Mouse (Mus musculus): ENCODE results near the gene Spag6. TPM values are rescaled to one million over a fixed set of nuclear protein-coding genes. Genes with fewer than 3 reads are reported as not detected.

Spag6 gene
- polyA plus RNA-seq, 1 experiment: not detected

- 73% methylated on average over 4 of the region's 4 CpGs for WGBS
- H3K4me3 ChIP-seq (replicated peaks; ENCODE audit: control insufficient read depth, low read depth, low read length): no peak overlapping the region
- TF ChIP-seq POLR2A (IDR thresholded peaks at IDR 0.05; ENCODE audit: borderline replicate concordance, control insufficient read depth, low read depth, low read length): no peak
- TF ChIP-seq CTCF (IDR thresholded peaks at IDR 0.05; ENCODE audit: control insufficient read depth, insufficient read depth, low read length): no peak
Observed at GRCm38 (mm10) chr2:18674193-18674902, 19.5 kb upstream of the Spag6 start.

GRCm38 (mm10) chr2:18675681-18676456 lies 18.0 kb upstream of the Spag6 start:
- TF ChIP-seq CTCF (IDR thresholded peaks at IDR 0.05; ENCODE audit: control insufficient read depth, insufficient read depth, low read length) (no peak), POLR2A (IDR thresholded peaks at IDR 0.05; ENCODE audit: borderline replicate concordance, control insufficient read depth, low read depth, low read length) (no peak)
- H3K27ac ChIP-seq (ENCODE audit: control insufficient read depth, insufficient read depth, low read depth, low read length, poor library complexity): peak overlapping the region; percentile 51; the same call in 1 of the 2 replicates
- no peaks in the 10 kb centered on the region; the same call in 1 of the 2 replicates for H3K4me1 ChIP-seq (ENCODE audit: control insufficient read depth, insufficient read depth, low read length)
- WGBS: 26% methylated on average over 42 of the region's 42 CpGs
- peak overlapping the region; percentile 56 for H3K4me3 ChIP-seq (replicated peaks; ENCODE audit: control insufficient read depth, low read depth, low read length)

More at GRCm38 (mm10) chr2:18674193-18674902, 19.5 kb upstream of the Spag6 start:
- Histone ChIP-seq H3K27ac (ENCODE audit: control insufficient read depth, insufficient read depth, low read depth, low read length, poor library complexity) (no peak overlapping the region), H3K4me1 (ENCODE audit: control insufficient read depth, insufficient read depth, low read length) (no peaks in the 10 kb centered on the region; the same call in 1 of the 2 replicates)

GRCm38 (mm10) chr2:18676457-18676935 lies 17.3 kb upstream of the Spag6 start:
- Histone ChIP-seq H3K4me1 (ENCODE audit: control insufficient read depth, insufficient read depth, low read length) (no peaks in the 10 kb centered on the region; the same call in 1 of the 2 replicates), H3K4me3 (replicated peaks; ENCODE audit: control insufficient read depth, low read depth, low read length) (peak overlapping the region; percentile 72), H3K27ac (ENCODE audit: control insufficient read depth, insufficient read depth, low read depth, low read length, poor library complexity) (peak overlapping the region; percentile 51; the same call in 1 of the 2 replicates)
- TF ChIP-seq POLR2A (IDR thresholded peaks at IDR 0.05; ENCODE audit: borderline replicate concordance, control insufficient read depth, low read depth, low read length): no peak
- no peak for TF ChIP-seq CTCF (IDR thresholded peaks at IDR 0.05; ENCODE audit: control insufficient read depth, insufficient read depth, low read length)
- WGBS: 2% methylated on average over 42 of the region's 64 CpGs

- Histone ChIP-seq H3K4me1 (ENCODE audit: control insufficient read depth, insufficient read depth, low read length) (no peaks in the 10 kb centered on the region; the same call in 1 of the 2 replicates), H3K4me3 (replicated peaks; ENCODE audit: control insufficient read depth, low read depth, low read length) (peak within 1 kb of the TSS; percentile 72), H3K27ac (ENCODE audit: control insufficient read depth, insufficient read depth, low read depth, low read length, poor library complexity) (peak within 1 kb of the TSS; percentile 90)
- TF ChIP-seq CTCF (IDR thresholded peaks at IDR 0.05; ENCODE audit: control insufficient read depth, insufficient read depth, low read length): no peak
- TF ChIP-seq POLR2A (IDR thresholded peaks at IDR 0.05; ENCODE audit: borderline replicate concordance, control insufficient read depth, low read depth, low read length): 0 out of 2 replicates have a peak, but pooled peaks have one; percentile 15
- 1% methylated on average over 71 of the region's 77 CpGs for WGBS
Observed at GRCm38 (mm10) chr2:18676936-18677491, 16.8 kb upstream of the Spag6 start, which contains the start of gene Bmi1. Gene Bmi1 (plus strand): TSS chr2:18677018.

GRCm38 (mm10) chr2:18677631-18678471 lies 16.0 kb upstream of the Spag6 start:
- no peak for TF ChIP-seq POLR2A (IDR thresholded peaks at IDR 0.05; ENCODE audit: borderline replicate concordance, control insufficient read depth, low read depth, low read length)
- no peak for TF ChIP-seq CTCF (IDR thresholded peaks at IDR 0.05; ENCODE audit: control insufficient read depth, insufficient read depth, low read length)
- 8% methylated on average over 55 of the region's 55 CpGs for WGBS
- no peaks in the 10 kb centered on the region; the same call in 1 of the 2 replicates for H3K4me1 ChIP-seq (ENCODE audit: control insufficient read depth, insufficient read depth, low read length)
- peak overlapping the region; percentile 10 for H3K4me3 ChIP-seq (replicated peaks; ENCODE audit: control insufficient read depth, low read depth, low read length)
- no peak overlapping the region; the same call in 1 of the 2 replicates for H3K27ac ChIP-seq (ENCODE audit: control insufficient read depth, insufficient read depth, low read depth, low read length, poor library complexity)

GRCm38 (mm10) chr2:18679701-18680100 lies 14.1 kb upstream of the Spag6 start:
- no peaks in the 10 kb centered on the region; the same call in 1 of the 2 replicates for H3K4me1 ChIP-seq (ENCODE audit: control insufficient read depth, insufficient read depth, low read length)
- TF ChIP-seq POLR2A (IDR thresholded peaks at IDR 0.05; ENCODE audit: borderline replicate concordance, control insufficient read depth, low read depth, low read length) (no peak), CTCF (IDR thresholded peaks at IDR 0.05; ENCODE audit: control insufficient read depth, insufficient read depth, low read length) (no peak)
- no peak overlapping the region for H3K4me3 ChIP-seq (replicated peaks; ENCODE audit: control insufficient read depth, low read depth, low read length)
- no peak overlapping the region for H3K27ac ChIP-seq (ENCODE audit: control insufficient read depth, insufficient read depth, low read depth, low read length, poor library complexity)
- WGBS: 83% methylated on average over 2 of the region's 2 CpGs

GRCm38 (mm10) chr2:18680501-18680900 lies 13.3 kb upstream of the Spag6 start:
- 3% methylated on average over 4 of the region's 4 CpGs for WGBS
- TF ChIP-seq POLR2A (IDR thresholded peaks at IDR 0.05; ENCODE audit: borderline replicate concordance, control insufficient read depth, low read depth, low read length) (no peak), CTCF (IDR thresholded peaks at IDR 0.05; ENCODE audit: control insufficient read depth, insufficient read depth, low read length) (no peak)
- peak overlapping the region; percentile 28 for H3K4me3 ChIP-seq (replicated peaks; ENCODE audit: control insufficient read depth, low read depth, low read length)

More at GRCm38 (mm10) chr2:18680501-18680900, 13.3 kb upstream of the Spag6 start:
- H3K4me1 ChIP-seq (ENCODE audit: control insufficient read depth, insufficient read depth, low read length): no peaks in the 10 kb centered on the region; the same call in 1 of the 2 replicates
- no peak overlapping the region for H3K27ac ChIP-seq (ENCODE audit: control insufficient read depth, insufficient read depth, low read depth, low read length, poor library complexity)

Data from bone marrow, adult 2 months (tissue).